Mouse (Mus musculus): ENCODE measurements around the gene Tnfrsf12a.

Tnfrsf12a gene

DNA sequence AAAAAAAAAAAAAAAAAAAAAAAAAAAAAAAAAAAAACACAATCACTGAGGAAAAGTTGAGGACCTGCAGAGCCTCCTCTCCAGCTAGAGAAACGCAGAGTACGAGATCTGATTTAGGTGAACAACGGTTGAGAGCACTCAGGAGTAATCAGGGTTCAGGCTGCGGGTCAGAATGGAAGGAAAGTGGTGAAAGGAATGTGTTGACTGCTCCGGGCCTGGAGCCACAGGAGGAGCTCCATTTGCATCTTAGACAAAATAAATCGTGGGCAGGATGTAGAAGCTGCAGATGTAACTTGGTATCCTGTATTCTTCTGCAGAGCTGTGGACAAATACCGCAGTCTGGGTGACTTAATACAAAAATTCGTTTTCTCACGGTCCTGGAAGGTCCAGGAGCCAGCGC lies 31.4 kb downstream of the Tnfrsf12a start:
- no peak for DNase-seq (ENCODE audit: low spot score in 2 of 2)

DNA sequence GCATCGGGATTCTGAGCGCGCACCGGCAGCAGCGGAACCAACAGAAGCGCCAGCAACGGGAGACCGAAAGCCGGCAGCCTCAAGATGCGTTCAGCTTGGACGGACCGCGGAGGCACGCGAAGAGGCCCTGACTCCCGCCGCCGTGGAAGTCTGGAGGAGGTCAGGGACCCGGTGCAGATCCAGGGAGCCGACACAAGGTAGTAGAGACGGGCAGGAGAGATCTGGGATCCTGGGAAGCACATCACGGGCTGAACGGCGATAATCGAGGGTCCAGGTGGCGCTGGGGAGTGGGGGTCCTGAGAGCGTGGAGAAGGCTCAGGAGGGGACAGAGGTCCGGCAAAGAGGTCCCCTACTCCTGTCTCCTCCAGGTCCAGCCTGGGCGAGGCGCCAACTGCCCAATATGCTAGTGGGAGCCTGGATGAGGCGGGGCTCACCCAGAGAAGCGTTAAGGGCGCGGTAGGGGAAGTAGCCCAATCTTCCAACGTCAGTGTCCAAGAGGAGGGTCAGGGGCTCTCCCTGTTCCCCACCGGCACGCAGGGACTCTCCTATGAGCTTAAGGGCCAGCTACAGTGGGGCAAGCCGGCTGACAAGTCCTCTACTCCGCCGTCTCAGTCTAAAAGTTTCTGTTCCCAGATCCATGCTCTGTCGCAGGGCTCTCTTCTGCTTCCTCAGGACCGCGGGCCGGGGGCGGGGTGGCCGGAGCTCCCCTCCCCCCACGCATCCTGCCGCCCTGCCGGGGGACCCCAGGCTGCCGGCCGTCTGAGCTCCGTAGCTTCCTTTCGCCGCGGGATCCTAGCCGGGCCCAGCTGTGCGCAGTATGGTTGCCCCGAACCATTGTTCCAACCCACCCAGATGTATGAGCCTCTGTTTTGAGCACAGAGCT lies 32.4 kb downstream of the Tnfrsf12a start, which contains the start of gene Mmp25:
TSS of gene Mmp25 (minus strand) at position 665 of the 883 bp plus-strand sequence.
- DNase-seq (ENCODE audit: low spot score in 2 of 2) = no peak

DNA sequence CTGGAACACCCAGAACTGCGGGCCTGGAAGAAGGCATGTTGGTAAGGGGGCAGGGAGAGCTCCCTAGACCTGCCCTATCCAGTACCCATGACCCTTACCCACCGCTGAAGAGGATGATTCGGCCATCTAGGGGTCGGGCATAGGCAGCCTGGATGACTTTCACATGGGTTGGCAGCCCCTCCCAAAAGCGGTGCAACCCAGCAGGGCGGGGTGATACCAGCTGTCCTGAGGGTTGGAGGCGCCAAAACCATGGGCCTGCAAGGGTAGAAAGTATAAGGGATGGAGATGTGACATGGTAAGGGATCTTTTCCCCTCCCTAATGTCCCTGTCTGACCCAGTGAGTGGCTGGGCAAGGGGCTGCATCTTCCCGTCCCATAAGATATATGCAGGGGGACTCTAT lies 46.0 kb downstream of the Tnfrsf12a start:
- DNase-seq (ENCODE audit: low spot score in 2 of 2) = no peak

DNA sequence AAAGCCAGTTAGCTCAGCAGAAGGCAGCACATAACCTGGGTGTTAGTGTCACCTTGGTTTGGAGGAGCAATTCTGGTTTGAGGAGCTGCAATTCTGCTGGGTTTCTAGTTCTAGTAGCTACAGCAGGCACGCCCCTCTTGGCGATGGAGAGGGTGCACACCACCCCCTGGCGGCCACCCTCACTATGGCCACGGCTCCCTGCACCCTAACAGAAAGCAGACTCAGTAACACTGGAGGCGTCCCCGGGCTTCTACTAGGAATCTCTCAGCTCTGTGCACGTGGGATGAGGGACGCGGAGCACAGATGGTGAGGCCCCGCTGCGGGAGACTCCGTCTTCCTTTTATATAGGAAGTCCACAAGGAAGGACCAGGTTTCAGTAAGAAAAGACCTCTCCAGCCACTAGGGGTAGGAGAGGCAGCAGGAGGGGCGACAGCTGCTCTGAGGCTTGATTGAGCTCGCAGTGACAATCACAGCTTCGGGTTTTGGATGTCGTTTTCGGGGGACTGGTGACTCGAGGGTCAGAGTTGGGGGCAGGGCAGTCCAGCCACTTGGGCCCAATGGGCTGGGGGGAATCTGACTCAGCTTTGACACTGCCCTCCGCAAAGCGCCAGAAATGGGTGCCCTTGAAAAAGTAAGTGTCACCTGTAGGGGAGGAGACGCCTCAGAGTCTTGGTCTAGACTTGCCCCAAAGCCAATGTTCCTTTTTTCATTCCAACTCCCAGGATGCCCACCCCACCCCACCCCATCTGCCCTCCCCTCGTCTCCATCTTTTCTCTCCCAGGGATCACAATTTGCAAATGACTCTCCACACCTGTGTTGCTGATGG lies 46.9 kb downstream of the Tnfrsf12a start:
- peak; percentile 51 to 71 for DNase-seq (ENCODE audit: low spot score in 2 of 2)

GRCm38 (mm10) chr17:23627813-23628212 lies 49.5 kb downstream of the Tnfrsf12a start:
- no peak for DNase-seq (ENCODE audit: low spot score in 2 of 2)
